Mouse (Mus musculus) c-Kit-negative CD71-positive TER-119-positive erythroid progenitor cells, embryonic 14.5 days (primary cell): ENCODE results near the gene Sbf2.
"Not testable (repeated sequence)": the region's sequence is repeated elsewhere in the genome, so short reads cannot be mapped to it uniquely, and the experiment has no call there.

Experiments used
- DNase-seq: peaks from one replicate; pipeline ENCODE4 v3.0.0-alpha.2; 2013; ENCODE audit warnings: low read depth, low spot score

Gene Sbf2

DNA sequence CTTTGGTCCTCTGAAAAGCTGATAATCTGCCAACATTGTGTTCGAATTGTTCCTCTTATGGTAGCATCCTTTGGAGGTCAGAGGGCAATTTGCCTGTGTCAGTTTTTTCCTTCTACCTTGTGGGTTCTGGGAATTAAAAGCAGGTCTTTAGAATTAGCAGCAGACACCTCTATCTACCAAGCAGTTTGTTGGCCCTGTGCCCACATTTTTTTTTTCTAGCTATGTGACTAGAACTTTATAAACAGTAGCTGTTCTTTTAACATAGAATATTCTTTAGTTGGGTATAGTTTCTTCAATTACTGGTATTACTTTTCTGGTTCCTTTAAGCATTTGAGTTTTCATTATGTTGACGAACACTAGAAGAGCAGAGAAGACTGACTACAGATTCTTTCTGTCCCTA, 223.1 kb downstream of the Sbf2 start:
- DNase-seq: no peak

DNA sequence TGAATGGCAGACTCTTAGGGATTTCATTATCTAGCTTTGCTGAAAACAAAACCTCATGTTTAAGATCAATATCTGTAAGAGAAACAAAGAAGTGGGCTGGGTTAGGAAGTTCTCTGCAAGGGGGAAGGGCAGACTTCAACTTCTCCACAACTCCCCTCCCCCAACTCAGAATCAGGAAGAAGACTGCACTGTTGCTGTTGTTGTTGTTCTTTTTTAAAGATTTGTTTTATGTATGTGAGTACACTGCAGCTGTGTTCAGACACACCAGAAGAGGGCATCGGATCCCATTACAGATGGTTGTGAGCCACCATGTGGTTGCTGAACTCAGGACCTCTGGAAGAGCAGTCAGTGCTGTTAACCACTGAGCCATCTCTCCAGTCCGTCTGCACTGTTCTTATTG, 225.8 kb downstream of the Sbf2 start:
- DNase-seq: not testable (repeated sequence)

DNA sequence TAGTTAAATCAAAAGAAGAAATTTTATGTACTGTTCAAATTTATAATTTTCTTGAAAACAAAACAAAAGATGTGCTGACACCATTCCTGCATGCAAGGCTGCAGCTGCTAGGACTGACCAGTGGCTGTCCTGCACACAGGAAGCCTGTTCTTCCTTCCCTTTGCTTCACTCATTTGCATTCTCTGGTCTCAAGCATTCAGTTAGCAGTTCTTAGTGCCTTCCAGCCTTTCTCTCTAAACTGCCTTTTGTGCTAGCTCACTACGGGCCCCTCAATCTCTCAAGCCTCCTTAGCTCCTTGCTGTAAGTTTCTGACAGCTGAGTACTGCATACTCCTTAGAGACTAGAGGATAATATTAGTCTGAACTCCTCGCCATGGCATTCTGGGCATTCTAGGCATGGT, 227.2 kb downstream of the Sbf2 start:
- no peak for DNase-seq

DNA sequence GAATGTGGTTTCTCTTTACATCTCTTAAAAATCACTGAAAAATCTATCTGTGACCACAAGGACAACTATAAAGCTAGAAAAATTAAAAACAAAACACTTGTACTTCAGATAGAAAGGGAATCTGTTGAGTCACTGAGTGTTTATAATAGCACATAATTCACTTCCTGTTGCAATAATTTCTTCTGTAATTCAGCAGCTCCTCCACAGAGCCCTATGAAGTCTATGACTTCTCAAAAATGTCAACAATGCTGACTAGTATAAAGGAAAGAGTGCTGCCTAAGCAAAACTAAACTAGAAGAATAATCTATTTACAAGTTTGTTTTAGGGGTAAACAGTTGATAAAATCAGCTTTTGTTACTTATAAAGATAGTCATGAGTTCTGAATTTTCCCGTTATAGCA, 229.2 kb downstream of the Sbf2 start:
- no peak for DNase-seq

DNA sequence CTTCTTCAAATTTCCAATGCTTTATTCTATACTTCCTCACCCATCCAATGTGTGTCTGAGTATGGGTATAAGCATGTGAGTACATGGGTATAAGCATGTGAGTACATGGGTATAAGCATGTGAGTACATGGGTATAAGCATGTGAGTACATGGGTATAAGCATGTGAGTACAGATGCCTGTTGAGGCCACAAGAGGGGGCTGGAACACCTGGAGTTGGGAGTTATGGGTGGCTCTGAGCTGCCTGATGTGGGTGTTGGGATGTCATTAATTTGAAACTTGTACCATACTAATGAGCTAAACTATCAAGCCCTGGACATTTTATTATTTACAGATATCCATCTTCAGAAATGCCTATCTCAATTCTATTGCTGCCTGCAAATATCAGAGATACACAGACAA, 230.4 kb downstream of the Sbf2 start:
- no peak for DNase-seq

DNA sequence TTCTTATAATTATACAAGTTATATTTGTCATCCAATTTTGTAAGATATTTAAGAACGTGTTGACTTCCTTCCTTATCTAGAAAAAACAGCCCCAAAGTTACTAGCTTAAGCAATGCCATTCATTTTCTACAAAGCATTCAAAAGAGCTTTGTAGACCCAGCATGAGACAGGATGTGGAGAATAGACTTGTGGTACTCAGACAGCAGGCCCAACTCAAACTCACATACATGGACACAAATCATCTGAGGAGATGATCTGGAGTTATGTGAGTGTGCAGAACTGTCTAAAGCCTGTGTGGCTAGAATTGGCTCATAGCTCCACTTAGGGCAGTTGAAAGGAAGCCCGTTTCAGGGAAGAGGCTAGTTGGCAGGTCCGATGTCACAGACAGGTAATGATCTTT, 233.1 kb downstream of the Sbf2 start:
- DNase-seq: no peak

DNA sequence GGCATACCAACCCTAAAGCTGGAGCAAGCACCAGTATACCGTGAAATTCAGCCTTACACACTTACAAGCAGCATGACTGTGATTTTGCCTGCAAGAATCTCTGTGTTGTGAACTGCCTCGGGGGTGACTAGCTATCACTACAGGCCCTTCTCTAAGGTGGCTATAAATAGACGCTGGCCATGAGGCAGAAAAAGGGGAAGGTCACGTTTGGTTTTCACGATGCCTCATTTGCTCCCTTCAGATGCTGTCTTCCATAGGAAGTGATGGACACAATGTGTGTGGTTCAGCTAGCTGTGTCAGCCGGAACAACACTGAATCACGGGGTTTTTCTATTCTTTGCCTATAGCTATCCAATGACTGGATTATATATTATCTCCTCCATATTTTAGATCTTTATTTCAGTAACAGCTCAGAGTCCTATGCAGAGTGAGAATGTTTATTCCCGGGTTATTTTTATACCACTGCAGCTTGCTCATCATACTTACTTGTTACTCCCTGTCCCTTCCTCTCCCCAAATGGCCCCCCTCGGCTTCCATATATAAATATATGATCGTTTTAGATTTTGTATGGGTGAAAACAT, 235.3 kb downstream of the Sbf2 start:
- DNase-seq: no peak

DNA sequence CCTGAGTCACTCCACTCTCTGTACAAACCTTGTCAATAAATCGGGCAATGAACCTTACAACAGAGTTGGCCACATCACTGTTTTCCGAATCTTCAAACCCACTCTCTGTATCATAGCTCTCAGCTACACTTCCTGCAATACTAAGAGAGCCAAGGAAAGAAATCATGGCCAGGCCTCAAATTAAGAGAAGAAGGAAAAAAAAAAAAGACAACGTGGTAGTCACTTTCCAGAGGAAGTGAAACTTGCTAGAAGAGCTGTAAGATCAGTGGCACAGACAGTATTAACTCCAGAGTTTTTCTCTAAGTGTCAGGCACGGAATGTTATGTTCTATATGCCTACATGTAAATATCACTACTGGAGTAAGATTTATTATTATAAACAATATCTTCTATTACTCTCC, 242.2 kb downstream of the Sbf2 start:
- DNase-seq: no peak

DNA sequence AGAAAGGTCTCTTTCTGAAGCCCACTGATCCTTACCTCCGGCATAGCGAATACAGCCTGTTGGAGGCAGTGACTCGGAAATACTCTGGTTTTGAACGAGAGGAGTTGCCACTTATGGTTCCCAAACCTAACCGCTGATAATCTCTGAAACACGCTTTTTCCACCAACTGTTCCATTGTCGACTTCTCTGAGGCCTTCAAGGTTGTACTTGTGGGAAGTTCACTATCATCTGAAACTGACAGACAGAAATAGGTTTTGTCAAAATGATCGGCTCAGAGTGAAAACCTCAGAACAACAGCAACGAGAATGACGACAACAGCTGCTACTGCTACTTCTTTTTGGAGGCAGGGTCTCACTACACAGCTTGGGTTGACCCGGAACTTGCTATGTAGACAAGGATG, 252.7 kb downstream of the Sbf2 start:
- no peak for DNase-seq

DNA sequence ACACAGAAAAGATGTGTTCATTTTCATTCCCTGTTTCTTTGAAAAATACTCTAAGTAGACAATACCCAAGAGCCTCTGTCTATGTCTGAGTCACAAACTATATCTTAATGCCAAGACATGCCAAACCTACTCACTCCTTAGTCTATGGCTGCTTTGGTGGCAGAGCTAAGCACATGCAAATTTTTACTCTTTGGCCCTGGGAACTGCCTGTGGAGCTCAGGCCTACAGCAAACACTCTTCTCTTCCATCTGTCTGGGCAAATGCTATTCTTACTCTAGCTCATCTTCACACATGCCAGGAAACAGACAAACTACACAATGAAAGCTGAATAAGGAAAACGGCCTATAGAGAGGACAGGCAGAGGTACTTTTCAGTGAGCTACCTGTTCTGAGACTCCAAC, 253.2 kb downstream of the Sbf2 start:
- no peak for DNase-seq

DNA sequence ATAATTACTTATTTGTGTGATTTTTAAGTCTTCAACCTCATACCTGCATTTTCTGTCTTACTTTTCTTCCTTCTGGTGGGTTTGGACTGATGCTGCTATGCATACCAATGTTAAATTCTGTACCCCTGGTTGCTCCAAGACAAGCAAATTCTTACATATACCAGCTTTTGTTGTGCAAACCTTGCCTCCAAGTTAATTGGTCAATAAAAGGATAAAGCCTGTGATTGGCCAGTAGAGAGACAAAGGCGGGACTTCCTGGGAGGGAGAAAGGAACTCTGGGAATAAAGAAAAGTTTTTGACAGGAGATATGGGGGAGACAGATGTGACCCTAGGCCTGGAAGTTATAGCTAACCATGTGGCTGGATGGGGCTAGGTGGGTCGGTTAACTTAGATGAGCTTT, 255.3 kb downstream of the Sbf2 start:
- no peak for DNase-seq

DNA sequence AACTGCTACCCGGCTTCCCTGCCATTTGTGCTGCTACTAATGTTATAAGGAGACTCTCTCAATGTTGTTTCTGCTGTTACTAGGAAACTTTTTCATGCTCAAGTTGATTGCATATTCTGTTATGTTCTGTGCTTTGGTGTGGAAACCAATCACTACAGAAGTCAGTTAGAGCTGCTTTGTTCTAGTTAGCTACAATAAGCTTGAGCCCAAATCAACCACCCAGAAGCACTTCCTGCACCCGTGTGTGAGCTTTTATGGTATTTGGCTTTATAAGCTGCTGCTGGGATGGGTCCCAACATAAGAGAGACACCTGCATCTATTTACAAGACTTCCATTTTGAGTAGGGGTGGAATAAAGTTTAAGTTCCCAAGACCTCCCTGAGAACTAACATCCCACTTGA, 260.8 kb downstream of the Sbf2 start:
- DNase-seq: no peak

DNA sequence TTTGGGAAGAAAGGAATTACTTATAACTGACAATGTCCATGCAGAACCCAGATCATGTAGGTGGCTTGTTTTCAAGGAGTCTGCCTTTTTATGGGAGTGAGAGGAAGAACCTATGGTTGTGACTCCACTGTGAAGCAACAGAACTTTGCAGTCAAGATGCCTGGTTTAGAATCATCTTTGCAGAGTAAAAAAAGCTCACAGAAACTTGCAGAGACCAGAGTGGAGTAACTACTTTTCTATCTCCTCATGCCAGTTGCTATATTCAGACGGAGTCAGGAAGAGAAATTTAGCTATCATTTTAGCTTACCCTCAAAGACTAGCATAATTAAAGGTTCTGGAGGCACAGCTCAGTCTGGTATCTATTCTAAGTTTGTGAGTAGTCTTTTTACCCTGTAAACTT, 267.5 kb downstream of the Sbf2 start:
- no peak for DNase-seq

DNA sequence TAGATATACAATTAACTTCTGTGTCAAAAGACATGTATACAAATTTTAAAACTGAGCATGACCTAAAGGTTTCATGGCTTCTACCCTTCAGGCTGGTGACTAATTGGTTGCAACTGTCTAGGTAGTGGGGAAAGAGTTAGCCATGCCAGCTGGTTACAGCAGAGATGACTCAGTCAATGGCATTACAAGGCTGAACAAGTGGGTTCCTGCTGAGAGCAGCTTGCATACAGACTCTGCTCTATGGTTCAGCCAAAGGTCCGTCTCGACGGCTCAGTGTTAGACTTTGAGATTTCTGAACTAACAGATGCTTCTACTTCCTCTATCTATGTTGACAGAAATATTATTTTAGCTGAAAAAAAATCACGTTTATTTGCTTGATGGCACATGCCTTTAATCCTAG, 277.1 kb downstream of the Sbf2 start:
- no peak for DNase-seq

DNA sequence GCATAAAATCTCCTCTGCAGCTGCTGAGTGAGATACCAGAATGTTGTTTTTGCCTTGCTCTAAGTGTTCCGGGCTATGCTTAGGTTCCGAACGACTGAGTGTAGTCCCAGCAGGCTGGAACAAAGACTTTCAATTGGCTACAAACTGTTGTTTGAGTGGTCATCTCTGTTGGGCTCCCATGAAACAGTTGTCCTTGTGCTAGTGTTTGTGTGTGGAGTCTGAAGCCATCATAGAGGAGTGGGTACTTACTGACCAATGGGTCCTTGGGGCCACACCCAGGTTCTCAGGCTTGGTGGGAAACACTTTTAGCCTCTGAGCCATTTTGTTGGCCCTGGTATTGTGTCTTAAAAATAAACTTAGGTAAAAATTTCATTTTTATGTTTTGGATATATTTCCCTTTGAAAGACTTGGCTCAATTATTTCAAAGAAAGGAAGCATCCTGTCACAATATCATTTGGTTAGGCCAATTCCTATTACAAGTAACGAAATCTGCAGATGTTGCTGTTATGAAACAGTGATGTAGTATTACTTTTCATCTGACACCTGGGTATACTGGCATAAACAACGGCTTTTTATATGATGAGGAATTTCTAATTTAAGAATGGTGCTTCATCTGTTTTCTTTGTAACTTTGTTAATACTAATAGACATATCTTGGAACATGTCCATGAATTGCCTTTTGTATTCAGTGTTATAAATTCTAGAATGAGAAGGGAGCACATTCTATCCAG, 289.2 kb downstream of the Sbf2 start:
- DNase-seq: no peak

DNA sequence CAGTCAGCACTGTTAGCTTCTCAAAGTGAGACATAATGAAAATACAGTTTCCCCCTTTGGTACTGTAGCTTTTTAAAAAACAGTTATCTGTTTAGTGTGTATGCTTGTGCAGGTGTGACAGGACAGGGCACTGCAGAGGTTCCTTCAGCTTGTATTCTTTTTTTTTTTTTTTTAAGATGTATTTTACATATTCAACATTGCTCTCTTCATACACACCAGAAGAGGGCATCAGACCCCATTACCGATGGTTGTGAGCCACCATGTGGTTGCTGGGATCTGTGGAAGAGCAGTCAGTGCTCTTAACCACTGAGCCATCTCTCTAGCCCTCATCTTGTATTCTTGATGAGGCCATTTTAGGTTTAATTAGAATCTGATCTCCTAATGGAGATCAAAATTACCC, 289.9 kb downstream of the Sbf2 start:
- no peak for DNase-seq

DNA sequence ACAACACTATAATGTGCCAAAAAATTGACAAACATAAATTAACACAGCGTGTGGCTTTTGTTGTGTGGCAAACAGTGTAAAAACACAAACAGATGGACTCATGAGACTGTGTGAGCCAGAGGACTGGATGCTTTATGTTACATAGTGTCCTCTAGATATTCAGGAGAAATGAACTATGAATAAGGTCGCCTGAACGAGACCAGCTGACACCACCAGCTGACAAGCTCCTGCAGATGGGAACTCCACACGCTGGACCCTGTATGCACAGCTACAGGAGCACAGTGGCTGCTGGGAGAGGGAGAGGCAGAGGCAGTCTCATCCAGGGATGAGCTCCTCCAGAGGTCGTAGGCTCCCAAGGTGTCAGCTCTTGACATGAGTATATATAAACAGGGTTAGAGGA, 293.6 kb downstream of the Sbf2 start:
- no peak for DNase-seq

DNA sequence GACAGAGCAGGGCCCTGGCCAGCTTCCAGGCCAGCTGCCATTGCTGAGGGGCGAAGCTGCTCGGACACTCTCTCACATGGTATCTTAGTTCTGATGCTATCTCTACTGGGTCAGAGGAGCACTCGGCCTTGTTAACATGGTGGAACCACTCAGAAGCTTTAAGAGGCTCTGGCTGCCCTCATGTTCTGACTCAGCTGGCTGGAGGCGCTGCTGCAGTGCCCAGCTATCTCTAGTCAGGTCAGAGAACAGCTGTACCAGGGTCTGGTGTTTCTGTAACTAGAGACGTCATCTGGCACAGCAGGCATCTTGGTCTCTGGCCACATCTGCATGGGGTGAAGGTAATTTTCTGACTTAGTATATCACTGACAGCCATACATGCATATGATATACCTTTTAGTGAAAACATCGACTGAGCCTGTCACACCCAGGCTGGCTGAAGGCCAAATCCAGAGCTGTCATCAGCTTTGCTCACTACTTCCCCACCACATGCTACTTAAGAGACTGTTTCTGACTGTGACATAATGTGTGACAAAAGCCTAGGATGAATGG, 295.7 kb downstream of the Sbf2 start:
- no peak for DNase-seq

DNA sequence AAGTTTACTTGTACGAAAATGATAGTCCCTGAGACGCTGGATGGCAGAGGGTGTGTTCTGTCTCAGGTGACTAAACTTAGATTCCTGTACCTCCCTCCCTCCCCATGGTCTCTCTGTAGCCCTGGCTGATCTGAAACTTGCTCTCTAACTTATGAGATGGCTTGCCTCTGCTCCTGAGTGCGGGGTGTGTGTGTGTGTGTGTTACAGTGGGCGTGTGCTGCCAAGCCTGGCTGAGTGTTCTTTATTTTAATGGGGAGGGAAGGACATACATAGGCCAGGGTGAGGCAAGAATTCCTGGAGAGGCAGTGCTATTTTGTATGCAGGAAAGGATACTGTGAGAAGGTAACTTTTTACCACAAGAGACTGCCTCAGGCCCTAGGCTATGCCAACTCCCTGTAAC, 297.3 kb downstream of the Sbf2 start:
- no peak for DNase-seq

DNA sequence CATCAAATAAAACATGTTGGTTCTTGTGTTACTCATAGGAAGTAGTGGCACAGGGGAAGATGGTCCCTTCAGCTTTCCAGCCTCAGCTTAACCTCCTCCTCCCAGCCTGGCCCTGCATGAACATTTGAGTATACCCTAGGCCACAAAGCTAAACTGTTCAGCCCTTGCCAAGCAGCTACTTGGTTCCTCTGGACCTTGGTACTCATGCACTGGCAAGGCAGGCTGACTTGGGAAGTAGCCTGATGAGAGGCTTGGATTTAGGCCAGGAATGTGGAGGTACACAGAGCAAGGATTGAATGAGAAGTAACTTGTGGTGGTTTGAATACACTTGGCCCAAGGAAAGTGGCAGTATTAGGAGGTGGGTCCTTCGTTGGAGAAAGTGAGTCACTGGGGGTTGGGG, 299.4 kb downstream of the Sbf2 start:
- no peak for DNase-seq

DNA sequence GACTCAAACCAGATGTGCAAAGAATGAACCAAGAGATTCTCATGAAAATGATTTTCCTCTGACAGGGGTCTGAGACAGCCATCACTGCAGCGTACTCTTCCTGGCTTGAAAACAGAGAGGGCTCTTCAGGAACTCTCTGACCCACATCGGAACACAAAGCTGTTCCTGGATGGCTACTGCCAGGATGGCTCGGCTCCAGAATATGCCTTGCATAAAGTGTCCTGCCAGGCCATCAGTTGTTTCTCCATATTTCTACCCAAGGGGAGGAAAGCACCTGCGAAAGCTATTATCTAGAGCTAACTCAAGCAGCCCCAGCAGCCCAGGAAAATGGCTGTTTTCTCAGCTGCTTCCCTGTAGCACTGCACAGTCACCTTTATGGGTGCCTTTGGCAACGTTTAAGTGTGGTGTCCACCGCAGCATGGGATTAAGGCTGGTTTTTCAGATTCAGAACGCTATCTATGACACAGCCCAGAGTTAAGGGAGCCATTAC, 300.3 kb downstream of the Sbf2 start:
- no peak for DNase-seq

DNA sequence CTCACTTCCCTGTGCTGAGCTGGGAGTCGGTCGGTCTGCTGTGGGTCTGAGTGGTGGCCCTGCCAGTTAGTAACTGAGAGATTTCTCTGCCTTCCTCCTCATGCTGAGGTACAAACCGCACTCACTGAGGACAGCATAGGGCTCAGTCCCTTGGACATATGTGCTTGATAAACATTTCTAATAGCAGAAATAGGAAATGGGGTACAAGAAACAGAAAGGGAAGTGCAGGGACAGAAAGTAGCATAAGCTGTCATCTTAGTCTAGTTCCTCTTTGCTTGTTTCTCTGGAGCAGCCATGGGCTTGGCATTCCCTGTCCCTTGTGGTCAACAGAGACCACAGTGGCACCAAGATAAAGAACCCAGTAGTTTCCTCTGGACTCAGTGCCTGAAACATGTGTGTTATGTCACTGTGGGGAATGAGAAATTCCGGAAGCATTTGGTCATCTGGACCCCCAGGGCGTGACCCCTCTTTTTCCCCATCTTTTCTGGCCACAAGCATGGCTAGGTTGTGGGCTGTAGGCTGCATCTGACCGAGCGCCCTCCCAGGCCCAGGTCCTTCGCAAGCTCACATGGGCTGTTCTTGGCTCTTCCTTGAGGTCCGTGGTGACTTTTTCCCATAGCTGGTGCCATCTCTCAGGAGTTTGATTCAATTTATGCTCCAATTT, 301.2 kb downstream of the Sbf2 start:
- no peak for DNase-seq

DNA sequence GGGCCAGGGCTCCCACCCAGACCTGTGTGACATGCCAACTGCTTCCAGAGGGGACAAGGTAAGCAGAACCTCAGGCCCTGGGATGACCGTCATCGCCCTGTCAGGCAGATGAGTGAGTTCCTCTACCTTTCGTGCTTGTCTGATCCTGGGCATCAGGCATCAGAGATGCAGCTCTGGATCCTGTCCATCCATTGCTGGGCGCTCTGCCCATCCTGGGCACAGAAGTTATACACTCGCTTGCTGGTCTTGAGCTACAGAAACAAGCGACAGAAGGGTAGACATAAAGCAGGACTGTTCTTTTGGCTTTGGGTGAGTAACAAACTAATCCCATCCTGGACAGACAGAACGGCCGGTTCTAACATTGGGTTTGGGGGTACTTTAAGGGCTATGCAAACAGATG, 305.5 kb downstream of the Sbf2 start:
- no peak for DNase-seq
